Mouse (Mus musculus): Measurements from ENCODE around the gene Gng13. TPM values are rescaled to one million over a fixed set of nuclear protein-coding genes. Genes with fewer than 3 reads are reported as not detected.

Gng13 gene
- total RNA-seq (2022) = 1 to 10 TPM in 1 of 4 experiments, under 1 TPM in 1, not detected in 2; 0.74 to 2.9 TPM

DNA sequence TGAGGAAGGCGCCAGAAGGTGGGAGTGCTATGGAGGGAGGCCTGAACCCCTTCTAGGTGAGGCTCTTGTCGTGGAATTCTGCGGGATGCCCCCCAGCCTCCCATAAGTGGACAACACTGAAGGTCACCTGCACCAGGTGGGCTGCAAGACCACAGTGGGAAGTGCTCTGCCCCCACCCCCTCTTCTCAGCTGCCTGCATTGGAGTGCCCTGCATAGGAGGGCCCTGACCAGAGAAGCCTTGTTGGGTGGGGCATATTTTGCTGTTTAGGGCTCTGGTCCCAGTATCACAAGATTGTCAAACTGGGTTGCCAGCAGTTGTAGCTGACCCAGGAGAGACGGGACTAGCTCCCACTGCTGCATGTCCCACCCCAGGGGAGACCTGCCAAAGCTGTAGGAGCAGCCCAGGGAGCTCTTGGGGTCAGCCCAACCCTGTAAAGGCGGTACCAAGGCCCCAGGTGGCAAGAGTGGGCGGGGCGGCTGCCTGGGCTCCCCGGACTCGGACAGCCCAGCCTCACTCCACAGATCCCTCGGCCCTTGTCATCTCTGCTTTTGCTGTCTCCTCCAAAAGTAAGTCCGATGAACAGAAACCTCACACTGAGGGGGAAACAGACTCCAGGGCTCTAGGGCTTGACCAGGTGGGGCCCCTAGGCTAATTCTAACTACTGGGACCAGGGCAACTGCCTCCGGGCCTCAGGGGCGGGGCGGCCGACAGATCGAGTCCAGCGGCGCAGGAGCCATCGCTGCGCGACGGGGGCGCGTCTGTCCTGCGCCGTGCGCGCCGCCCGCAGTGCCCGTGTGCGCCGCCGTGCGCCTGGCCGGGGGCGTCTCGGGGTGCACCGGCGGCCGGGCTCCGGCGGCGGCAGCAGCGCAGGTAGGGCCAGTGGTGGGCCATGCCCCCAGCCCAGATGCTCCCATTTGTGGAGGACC is at the start of gene Gng13:
Gene Gng13, plus strand, starts transcription at position 461 of the 927 bp plus-strand sequence.
- no peak for DNase-seq

DNA sequence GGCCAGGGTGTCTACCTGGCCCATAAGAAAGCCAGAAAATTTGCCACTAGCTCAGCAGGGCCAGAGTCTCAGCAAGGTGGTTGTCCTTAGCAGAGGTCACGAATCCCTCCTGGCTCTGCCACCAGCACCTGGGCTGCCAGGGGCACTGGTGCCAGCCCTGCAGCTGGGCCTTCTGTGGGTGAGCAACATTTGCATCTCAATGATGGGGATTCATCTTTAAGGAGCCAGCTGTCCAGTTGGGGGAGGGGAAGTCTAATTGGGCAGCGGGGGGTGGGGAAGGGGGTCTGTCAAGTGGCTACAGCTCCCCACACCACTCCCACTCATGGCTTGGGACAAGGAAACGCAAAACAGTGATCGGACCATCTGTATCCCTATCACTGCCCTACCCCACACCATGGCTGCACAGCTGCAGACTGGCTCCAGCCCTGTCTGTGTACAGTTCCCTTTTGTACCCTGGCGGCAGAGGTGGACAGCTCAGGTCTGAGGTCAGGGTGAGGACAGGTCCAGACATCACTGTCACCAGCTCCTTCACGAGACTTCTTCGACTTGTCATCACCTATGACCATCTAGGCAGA is 48.4 kb upstream of the Gng13 start:
- no peak for DNase-seq

DNA sequence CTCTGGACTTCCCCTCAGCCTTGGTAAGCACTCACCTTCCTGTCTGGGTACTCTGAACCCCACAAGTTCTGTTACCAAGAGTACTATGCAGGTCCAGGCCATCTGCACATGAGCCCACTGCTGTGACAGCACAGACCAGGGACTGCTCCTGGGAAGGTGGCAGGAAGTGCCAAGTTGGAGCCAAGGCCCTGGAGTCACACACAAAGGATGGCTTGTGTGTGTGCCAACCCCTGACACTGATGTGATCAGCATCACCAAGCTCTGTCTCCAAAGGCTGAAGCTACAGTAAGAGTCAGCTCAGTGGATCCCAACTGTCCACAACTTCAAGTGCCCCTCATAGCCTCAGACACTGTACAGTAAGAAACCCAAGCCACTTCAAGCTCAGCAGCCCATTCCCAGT is 44.0 kb upstream of the Gng13 start:
- DNase-seq = no peak

DNA sequence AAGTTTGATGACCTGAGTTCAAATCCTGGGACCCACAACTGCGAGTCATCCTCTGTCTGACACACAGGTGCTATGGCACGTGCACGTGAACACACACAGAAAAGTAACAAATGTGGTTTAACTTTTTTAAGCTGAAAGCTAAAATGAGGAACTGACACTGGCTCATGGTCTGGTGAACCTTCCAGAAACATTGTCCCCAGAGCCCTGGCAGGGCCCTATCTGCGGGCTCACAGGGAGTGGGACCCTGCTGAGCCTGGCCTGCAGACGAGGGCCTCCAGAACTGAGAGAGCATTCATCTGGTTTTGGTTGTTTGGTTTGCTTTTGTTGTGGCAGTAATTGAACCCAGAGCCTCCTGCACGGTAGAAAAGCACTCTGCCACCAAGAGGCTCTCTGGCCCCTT is 39.0 kb upstream of the Gng13 start:
- DNase-seq = no peak

DNA sequence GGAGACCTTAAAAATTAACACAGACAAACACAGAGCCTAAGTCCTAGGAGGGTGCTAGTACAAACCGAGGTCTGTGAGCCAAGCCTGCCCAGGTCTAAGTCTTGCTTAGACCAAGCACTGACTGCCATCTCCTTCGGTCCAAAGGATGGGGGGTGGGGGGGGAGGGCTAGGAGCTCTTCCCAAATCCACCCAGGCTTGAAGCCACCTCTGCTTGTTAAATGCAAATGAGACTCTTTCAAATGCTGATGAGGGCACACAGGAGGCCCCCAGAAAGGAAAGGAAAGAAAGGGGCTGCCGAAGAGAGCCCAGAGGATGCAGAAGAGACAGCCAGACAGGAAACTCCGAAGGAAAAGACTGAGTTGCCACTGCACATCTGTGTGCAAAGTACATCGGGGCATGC is 37.2 kb upstream of the Gng13 start:
- DNase-seq = no peak

DNA sequence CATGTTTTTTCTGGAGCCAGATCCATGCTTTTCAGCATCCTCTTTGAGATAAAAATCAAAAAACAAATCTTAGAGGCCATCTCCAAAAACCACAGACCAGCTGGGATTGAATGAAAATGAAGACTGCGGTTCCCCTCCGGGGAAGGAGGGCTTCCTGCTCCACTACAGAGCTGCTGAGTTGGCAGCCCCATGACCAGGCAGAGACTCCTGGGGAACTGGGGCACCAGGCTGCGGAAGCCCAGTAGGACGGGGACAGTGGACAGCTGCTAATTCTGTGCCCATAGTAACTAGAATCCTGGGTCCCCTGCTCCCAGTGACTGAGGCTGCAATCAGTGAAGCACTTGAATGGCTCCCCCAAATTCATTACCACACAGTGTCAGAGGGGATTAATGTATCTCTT is 35.3 kb upstream of the Gng13 start:
- no peak for DNase-seq

DNA sequence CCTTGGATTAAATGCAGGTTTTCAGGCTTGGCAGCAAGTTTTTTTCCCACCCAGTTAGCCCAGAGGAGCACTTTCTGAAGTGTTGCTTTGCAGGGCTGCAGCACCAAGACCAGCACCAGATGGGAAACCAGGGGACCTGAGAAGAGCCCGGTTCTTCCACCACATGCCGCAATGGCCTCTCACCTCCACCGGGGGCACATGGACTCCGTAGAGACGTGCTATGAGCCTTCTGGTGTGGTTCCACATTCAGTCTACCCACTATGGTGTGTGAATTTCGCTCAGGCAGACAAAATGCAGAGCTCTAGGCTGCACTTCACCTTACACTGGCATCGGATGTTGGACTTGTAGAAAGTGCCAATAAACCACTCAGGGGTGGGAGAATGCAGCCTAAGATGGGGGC is 30.6 kb upstream of the Gng13 start:
- no peak for DNase-seq

DNA sequence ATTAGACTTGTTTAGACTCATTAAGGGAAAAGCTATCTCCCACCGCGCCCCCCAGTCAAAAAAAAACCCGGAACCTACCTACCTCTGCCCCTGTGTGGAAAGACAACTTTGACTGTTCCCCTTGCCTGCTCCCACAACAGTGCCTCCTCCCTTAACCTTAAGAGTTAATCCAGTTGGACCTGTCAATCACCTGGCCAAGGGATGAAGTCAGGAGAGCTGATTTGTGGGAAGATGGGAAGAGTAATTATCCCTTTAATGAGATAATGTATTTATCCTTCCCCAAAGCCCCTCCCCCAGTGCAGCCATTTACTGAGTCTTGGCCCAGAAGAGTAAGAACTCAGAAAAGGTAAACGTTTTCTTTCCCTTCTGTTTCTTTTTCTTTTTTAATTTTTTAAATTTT is 28.0 kb upstream of the Gng13 start:
- DNase-seq = no peak

DNA sequence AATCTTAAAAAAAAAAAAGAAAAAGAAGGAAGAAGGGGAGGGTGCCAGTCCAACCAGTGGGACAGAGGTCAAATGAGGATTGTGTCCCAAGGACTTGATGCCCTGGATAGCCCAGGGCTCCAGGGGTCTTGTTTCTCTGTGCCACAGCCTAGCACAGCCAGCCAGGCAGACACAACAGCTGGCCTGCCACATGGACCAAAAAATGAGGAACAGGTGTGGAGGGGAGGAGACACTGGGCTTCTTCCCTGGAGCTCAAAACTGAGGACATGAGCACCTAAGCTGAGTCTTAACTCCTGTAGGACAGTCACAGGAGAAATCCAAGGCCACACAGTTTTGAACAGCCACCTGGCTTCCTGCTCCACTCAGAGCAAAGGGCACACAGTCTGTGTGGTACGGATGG is 20.7 kb upstream of the Gng13 start:
- no peak for DNase-seq

DNA sequence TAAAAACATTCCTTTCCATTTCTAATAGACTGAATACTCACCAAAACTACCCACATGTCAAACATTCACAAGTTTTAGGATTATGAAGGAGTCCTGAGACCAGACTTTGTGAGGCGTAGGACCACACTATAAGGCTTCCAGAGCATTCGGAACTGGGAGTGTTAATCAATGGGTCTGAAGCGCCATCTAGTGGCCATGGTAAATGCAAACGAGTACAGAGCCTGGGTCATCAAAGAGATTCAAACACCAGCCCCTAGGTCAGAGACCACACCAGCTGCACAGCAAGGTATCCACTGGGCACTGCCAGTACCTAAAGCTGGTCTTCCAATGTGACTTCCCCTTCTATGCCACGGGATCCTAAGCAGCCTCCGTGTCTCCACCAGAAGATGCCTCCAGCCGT is 18.5 kb upstream of the Gng13 start:
- peak; percentile 33 for DNase-seq

DNA sequence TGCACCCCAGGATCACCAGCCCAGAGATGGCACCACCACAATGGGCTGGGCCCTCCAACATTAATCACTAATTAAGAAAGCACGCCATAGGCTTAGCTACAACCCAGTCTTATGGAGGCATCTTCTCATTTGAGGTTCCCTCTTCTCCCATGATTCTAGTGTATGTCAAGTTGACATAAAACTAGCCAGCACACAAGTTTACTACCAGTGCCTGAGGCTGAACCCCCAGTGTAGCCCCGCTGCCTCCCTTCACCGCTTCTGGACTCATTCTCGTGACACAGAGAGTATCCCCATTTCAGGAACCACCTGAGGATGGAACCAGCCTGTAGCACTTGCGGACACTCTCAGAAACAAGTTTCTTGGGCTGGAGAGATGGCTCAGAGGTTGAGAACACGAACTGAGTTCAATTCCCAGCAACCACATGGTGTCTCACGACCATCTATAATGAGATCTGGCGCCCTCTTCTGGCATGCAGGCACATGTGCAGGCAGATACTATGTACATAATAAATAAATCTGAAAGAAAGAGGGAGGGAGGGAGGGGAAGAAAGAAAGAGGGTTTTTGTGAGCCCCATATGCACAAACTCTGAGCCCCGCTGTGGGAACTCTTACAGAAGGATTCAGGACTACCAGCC is 16.0 kb upstream of the Gng13 start:
- no peak for DNase-seq

DNA sequence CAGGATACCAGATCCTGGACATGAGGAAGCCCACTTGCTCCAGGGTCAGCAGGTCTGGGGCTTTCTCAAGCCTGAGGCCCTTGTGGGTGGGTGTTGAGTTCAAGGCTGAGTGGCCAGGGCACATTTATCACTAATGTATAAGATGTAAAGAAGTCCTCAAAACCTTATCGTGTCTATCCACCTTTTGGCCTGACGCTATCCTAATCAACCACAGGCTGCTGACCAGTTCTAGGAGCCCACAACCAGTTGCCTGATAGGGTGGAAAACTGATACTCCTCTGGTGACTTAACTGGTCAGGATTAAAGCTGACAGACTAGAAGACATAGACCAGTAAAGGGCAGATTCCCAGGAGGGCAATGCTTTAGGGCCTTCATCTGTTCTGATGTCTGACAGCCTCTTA is 7.0 kb upstream of the Gng13 start:
- DNase-seq = no peak

DNA sequence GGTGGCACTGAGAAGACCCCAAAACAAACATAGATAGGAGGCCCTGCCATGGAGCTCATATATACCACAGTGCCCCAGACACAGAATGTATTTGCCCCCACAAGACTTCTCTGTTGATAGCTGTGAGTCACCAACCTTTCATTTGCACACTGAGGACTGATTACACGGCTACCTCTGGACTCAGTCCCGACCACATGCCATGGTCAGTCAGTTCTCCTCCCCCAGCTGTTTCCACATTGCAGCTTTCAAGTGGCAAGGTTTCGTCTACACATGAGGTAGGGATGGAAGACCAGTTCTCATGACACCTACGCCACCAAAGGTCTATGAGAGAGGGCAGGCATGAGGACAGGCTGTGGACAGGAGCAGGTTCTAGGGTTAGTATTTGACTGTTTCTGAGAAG is 5.8 kb upstream of the Gng13 start:
- DNase-seq = no peak

DNA sequence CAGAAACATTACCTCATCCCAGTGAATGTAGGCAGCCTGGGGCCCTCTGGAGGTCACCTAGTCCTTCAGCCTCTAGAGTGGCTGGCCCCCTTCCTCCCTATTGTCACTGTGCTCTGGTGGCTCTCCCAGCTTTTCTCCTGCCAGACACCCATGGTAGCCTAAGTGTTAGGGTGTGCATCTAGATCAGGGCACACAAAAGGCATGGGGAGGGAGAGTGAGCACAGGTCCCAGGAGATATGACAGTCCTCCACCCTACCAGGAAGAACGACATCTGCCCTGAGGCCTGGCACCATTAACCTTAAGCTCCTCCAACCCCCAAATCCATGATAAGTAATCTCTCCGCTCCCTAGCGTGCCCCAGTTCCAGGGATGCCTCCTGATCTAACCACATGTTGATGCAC is 1.3 kb upstream of the Gng13 start:
- DNase-seq = no peak

DNA sequence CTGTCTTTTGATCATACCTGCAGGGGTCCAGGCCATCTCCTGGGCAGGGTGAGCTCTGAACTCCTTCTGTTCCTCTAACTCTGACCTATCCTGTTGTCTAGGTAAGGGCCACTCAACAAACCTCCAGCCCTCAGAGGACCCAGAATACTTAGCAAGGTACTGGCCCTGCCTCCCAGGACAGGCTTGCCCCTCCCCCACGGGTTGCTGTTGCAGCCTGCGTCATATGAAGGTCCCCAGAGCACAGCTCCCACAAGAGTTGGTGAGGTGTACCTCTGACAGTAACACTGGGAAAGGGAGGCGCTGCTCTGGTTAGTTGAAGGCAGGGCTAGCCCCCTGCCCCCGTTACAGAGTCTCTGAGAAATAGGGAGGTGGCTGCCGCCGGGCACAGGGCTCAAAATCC is 841 bp upstream of the Gng13 start:
- no peak for DNase-seq

DNA sequence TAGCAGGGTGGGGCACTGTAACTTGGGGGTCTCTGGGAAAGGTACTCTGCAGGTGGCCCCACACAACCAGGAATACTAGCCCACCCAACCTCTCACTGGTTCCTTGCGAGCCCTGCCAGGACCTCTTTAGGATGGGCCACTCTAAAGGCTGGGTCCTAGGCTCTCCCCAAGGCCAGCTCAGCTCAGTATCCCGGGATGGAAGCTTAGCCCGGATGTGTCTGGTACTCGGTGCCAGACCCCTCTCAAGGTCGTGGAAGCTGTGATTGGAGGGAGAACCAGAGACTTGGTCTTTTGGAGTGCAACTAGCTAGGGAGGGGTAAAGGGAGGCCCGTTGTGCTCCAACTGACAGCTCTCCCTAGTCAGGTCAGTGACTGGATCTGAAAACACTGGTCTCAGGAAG is 720 bp downstream of the Gng13 start:
- no peak for DNase-seq

DNA sequence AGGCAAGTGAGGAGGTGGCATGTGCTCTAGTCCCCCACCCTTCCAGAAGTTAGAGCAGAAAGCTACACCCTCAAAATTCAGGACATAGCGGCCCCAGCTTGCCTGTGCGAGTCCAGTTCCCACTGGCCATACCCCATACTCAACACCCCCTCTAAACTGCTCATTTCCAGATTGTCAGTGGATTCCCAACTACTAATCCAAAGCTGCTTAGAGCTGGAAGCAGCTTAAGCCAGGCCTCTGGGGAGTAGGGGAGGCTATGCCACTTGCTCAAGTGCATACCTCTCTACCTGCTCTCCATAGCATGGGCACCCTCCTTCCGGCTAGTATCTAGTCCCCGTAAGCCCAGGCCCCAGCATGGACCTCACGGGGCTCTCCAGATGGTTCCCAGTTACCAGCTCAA is 4.5 kb downstream of the Gng13 start:
- no peak for DNase-seq

DNA sequence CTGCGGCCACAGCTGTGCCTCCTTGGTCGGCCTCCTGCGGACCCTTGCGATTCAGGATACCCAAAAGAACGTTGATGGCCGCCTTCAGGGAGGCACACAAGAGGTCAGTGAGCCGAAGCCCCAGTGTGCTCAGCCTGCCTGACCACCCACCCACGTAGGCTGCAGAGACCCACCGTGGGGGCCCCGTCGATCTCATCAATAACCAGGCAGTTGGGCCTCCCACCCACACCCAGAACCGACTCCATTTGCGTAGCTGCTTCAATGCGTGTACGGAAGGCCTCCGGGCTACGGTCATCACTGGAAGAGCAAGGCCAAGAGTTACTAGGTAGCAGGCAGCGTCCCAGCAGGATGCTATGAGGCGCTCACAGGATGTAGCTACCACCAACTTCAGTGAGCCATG is 6.5 kb downstream of the Gng13 start:
- DNase-seq = no peak

DNA sequence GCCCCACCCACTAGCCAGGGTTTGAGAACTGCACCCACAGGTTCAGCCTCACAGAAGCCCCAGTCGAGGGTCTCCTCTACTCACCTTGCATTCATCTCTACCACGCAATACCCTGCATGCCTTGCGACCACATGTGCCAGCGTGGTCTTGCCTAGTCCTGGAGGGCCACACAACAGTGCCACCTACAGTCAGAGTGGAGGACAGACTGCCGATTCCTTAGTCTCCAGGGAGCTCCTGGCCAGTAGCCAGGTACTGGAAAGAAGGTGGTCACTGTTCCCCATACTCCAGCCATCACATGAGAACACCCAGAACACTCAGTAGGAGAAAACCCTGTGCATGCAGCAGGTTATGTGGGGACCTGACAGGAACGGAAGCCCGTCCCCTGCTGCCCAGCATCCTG is 6.9 kb downstream of the Gng13 start:
- no peak for DNase-seq

DNA sequence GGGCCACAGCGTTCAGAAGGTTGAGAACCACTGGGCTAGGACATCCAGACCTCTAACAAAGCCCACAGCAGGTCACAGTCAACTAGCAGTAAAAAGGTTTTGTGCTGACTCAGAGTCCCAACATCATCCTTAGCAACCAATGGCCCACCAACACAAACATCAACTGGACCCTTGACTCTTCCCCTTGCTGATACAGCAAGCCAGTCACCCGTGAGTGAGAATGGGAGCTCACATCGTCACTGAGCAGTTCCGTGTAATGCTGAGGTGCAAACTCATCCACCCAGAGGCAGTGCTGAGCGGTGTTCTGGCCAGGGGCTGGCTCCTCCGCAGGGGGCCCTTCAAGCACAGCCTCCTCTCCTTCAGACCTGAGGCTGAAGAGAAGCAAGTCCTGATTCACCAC is 8.3 kb downstream of the Gng13 start:
- DNase-seq = no peak

DNA sequence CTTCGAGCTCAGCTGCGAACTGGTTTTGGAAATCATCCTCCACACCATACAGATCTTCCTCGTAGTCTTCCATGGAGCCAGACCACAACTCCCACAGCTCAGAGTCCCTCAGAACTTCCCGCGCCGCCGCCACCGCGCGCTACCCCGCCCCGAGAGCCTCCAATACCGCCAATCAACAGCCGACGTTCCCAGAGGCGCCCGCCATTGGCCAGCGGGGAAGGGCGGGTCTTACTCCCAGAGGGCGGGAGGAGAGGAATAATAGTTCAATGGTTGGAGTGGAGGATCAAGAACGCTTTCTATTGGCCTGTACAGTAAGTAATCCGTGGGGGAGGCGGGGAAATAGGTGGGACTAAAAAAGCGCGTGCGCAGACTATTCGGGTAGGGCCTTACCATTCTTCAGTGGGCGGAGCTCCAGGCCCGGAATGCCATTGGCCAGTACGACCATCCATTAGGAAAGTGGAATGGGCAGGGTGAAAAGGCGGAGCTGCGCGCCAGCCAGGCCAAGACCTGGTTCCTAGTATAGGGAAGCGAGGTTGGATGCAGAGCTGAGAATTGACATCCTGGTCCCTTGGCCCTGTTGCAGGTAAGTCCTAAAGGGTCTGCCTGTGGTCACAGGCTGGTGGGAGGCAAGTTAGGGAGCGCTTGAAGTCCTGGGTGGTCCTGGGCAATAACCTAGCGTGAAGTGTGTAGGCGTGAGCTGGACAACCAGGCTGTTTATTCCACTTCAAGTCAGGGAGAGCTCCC is 10.5 kb downstream of the Gng13 start, which contains the start of the genes Chtf18 and Rpusd1:
Gene Chtf18, minus strand, starts transcription at position 155 of the 744 bp plus-strand sequence.
Gene Rpusd1, plus strand, starts transcription at position 406 of the 744 bp plus-strand sequence.
- DNase-seq = peak; percentile 100

DNA sequence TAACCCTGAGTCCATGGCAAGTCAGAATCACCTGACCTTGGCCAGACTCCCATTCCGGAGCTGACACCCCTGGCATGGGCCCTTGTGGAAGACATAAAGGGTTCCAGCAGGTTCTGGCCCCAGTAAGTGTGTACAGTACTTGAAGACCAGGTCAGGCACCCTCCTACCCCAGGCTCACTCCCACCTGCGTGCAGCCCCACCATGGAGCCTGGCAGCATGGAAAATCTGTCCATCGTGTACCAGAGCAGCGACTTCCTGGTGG is 11.0 kb downstream of the Gng13 start:
- DNase-seq = no peak

DNA sequence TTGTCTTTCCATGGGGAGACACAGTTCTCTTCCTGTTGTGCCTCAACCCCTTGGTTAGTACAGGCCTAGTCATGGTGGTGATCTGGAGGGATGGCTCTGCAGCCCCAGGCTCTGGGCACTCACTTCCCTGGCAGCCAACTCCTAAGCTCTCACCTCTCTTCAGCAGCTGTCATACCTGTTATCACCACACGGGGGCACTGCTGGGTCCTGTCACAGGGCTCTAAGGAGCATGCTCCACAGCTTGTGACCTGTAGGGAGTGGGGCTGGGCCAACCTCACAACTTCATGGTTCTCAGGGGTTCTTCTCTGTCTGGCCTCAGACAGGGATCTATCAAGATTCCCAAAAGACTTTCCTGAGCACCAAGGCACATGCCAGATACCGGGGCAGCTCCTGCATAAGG is 15.1 kb downstream of the Gng13 start:
- peak; percentile 73 for DNase-seq
